Mouse (Mus musculus): ENCODE results near the gene Snn. TPM values are rescaled to one million over a fixed set of nuclear protein-coding genes. Genes with fewer than 3 reads are reported as not detected.

The Snn gene
- polyA plus RNA-seq, 1 experiment from 2014 or later, result 150 TPM

DNA sequence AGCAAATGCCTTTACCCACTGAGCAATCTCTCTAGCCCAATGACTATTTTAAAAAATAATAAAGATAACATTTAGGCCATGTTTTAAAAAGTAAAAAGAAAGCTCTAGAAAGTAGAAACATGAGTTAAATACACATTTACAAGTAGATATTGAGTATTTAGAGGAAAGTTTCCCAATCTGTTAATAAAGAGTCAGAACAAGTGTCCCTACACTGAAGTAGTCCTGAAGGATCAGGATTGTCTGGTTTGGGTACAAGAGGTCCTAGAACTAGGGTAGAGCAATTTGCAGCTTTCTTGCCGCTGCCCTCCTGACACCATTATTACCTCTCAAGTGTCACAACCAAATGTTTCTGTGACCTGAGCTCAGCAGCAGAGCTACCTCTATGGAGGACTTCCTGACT lies 63.4 kb downstream of the Snn start:
- WGBS, result 100% methylated on average over 1 of the region's 1 CpGs

More for the DNA sequence above, 63.4 kb downstream of the Snn start:
- Histone ChIP-seq H3K27me3 (replicated peaks; ENCODE audit: control insufficient read depth, insufficient read depth, low read length) (no peaks in the 10 kb centered on the region), H3K27ac (ENCODE audit: low read depth, low read length) (no peak overlapping the region), H3K4me1 (ENCODE audit: control insufficient read depth, insufficient read depth, low read depth, low read length) (no peaks in the 10 kb centered on the region), H3K4me3 (ENCODE audit: low read length) (no peak overlapping the region), H3K36me3 (ENCODE audit: control insufficient read depth, insufficient read depth, low read length) (peaks cover 18% of the 10 kb centered on the region), H3K9me3 (ENCODE audit: control insufficient read depth, low read length) (no peaks in the 10 kb centered on the region), H3K4me2 (ENCODE audit: low read length) (no peak overlapping the region), H3K9ac (ENCODE audit: low read depth, low read length) (no peak overlapping the region)
- ATAC-seq, result no peak

Other genes starting within 250 kb of the Snn start
- gene Gm11172, start 248.0 kb upstream of the Snn start, polyA plus RNA-seq (2015; fragmentation: Nextera tagmentation; extraction: Ambion mirVana), result not detected in 2 replicates
- 0.70 and 0.74 TPM in 2 replicates for gene Rmi2, start 225.9 kb upstream of the Snn start, polyA plus RNA-seq (2015; fragmentation: Nextera tagmentation; extraction: Ambion mirVana)
- gene Litaf, start 5.2 kb downstream of the Snn start, polyA plus RNA-seq (2015; fragmentation: Nextera tagmentation; extraction: Ambion mirVana), result 28.9 and 31.6 TPM in 2 replicates
- gene Txndc11, start 73.7 kb downstream of the Snn start, polyA plus RNA-seq (2015; fragmentation: Nextera tagmentation; extraction: Ambion mirVana), result 27.4 and 28.9 TPM in 2 replicates
- gene Zc3h7a, start 115.4 kb downstream of the Snn start, polyA plus RNA-seq (2015; fragmentation: Nextera tagmentation; extraction: Ambion mirVana), result 67.0 and 75.8 TPM in 2 replicates
- 117 and 124 TPM in 2 replicates for gene Rsl1d1, start 142.4 kb downstream of the Snn start, polyA plus RNA-seq (2015; fragmentation: Nextera tagmentation; extraction: Ambion mirVana)
- gene Gspt1, start 193.4 kb downstream of the Snn start, polyA plus RNA-seq (2015; fragmentation: Nextera tagmentation; extraction: Ambion mirVana), result 40.0 and 43.7 TPM in 2 replicates